Mouse (Mus musculus) layer of hippocampus, adult 11-12 months (tissue): ENCODE results near the gene Olfr680-ps1.
"Not testable (repeated sequence)": the region's sequence is repeated elsewhere in the genome, so short reads cannot be mapped to it uniquely, and the experiment has no call there.

ENCODE experiments used
- DNase-seq: peaks from one replicate; pipeline ENCODE4 v3.0.0; 2022; ENCODE audit warnings: low spot score

Gene Olfr680-ps1

DNA sequence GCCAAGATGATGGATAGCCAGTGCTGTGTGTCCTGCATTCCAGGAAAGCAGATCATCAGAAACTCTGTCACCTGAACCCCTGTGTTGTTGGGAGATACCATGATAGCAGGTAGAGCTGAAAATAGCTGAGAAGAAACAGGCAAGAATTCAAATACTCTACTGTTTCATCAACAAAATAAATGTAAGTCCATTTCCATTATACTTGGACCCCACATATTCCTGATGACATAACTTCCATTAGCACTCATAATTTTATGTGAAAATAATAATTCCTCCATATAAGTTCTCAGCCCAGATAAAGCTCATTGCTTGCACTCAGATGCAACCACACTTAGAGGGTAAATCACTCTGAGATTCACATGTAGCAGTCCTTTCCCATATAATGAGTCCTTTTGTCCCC lies at the start of gene Olfr680-ps1:
Gene Olfr680-ps1, minus strand, starts transcription at position 101 of the 400 bp plus-strand sequence.
- DNase-seq, result not testable (repeated sequence)

DNA sequence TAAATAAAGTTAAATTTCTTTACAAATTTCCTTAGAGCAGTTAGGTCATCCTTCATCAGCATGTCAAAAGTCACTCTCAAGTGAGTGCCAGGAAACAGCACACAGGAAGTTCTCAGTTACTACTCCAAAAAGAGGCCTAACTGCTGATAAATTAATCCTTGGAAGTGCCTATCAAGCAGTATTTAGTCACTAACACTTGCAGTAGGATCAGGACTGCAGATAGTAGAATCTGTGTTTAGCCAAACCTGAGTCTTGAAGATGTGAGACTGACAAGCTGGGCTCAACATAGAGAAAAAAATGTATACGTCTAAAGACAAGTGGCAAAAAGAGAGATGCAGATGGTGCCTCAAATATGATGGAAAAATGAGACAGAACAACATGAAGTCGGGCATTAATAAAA lies 48.7 kb upstream of the Olfr680-ps1 start:
- DNase-seq, result no peak

- DNase-seq, result no peak
These were observed 23.9 kb upstream of the Olfr680-ps1 start, which contains the start of gene Olfr681 for GRCm38 (mm10) chr7:105116536-105116935. Olfr681 (plus strand) TSS chr7:105116836.

GRCm38 (mm10) chr7:105080905-105081304 lies 11.7 kb downstream of the Olfr680-ps1 start, which contains the start of gene Olfr679:
Olfr679 (plus strand) TSS chr7:105081205.
- no peak for DNase-seq

GRCm38 (mm10) chr7:105064175-105064574 lies 28.4 kb downstream of the Olfr680-ps1 start, which contains the start of gene Olfr678:
Olfr678 (plus strand) TSS chr7:105064475.
- DNase-seq, result no peak

- no peak for DNase-seq
These were observed 33.7 kb downstream of the Olfr680-ps1 start for GRCm38 (mm10) chr7:105058951-105059350.
